Mouse (Mus musculus) heart, embryonic 12.5 days (tissue): Measurements from ENCODE around the gene Msx3. TPM values are rescaled to one million over a fixed set of nuclear protein-coding genes. Genes with fewer than 3 reads are reported as not detected.

Source experiments
- ATAC-seq: fragments of 200-750 bp; cut with Nextera tagmentation; 2 replicates; pipeline ENCODE4 v1.8.0; 2017; ENCODE audit warnings: moderate TSS enrichment, moderate library complexity; ENCODE audit not compliant: insufficient number of reproducible peaks, low FRiP score
- H3K27ac ChIP-seq: fragments of 300-500 bp; sonication (generic); 2 replicates; pipeline ENCODE4 v1.5.1; 2016; ENCODE audit warnings: mild to moderate bottlenecking, moderate library complexity; ENCODE audit not compliant: poor library complexity, severe bottlenecking
- H3K27me3 ChIP-seq: fragments of 300-500 bp; sonication (generic); replicated peaks from 2 replicates; pipeline ENCODE4 v1.6.1; 2016; ENCODE audit warnings: mild to moderate bottlenecking, moderate library complexity
- H3K36me3 ChIP-seq: fragments of 300-500 bp; sonication (generic); 2 replicates; pipeline ENCODE4 v1.6.1; 2016; ENCODE audit warnings: mild to moderate bottlenecking, moderate library complexity
- H3K4me1 ChIP-seq: fragments of 300-500 bp; sonication (generic); replicated peaks from 2 replicates; pipeline ENCODE4 v1.6.1; 2016; ENCODE audit warnings: mild to moderate bottlenecking
- H3K4me2 ChIP-seq: fragments of 300-500 bp; sonication (generic); 2 replicates; pipeline ENCODE4 v1.6.1; 2016; ENCODE audit warnings: mild to moderate bottlenecking, moderate library complexity
- H3K4me3 ChIP-seq: fragments of 300-500 bp; sonication (generic); 2 replicates; pipeline ENCODE4 v1.5.1; 2016; ENCODE audit warnings: mild to moderate bottlenecking
- H3K9ac ChIP-seq: fragments of 300-500 bp; sonication (generic); 2 replicates; pipeline ENCODE4 v1.6.1; 2016; ENCODE audit warnings: mild to moderate bottlenecking, moderate library complexity
- H3K9me3 ChIP-seq: fragments of 300-500 bp; sonication (generic); replicated peaks from 2 replicates; pipeline ENCODE4 v1.6.1; 2016; ENCODE audit warnings: mild to moderate bottlenecking, moderate library complexity
- WGBS: fragments of 180-500 bp; shearing (Covaris S2); methylation state at CpG from one replicate; pipeline ENCODE4 v1.1.7; 2016; 5-methylcytosine and 5-hydroxymethylcytosine counted together
- polyA plus RNA-seq: library from polyadenylated mRNA; unstranded; fragments of >200 nt; fragmentation: Nextera tagmentation; extraction: Ambion mirVana; gene quantifications from 2 replicates; pipeline ENCODE4 v1.2.1, GENCODE M21; 2016

Msx3 gene
- not detected in 2 replicates for polyA plus RNA-seq

- 2% methylated on average over 56 of the region's 56 CpGs for WGBS
- ATAC-seq, result no peak
- peak within 1 kb of the TSS; percentile 21 for H3K9ac ChIP-seq
- peak within 1 kb of the TSS; percentile 70 for H3K4me2 ChIP-seq
- no peaks in the 10 kb centered on the region for H3K36me3 ChIP-seq
- H3K4me1 ChIP-seq, result peaks cover 22% of the 10 kb centered on the region
- H3K4me3 ChIP-seq, result peak within 1 kb of the TSS; percentile 41
- H3K27ac ChIP-seq, result no peak within 1 kb of the TSS
- peaks cover 97% of the 10 kb centered on the region for H3K27me3 ChIP-seq
- no peaks in the 10 kb centered on the region for H3K9me3 ChIP-seq
Measured at GRCm38 (mm10) chr7:140048361-140049114, at the start of gene Msx3. Msx3 (minus strand) TSS chr7:140049089.

- Histone ChIP-seq H3K9ac (no peak overlapping the region), H3K36me3 (peaks cover 23% of the 10 kb centered on the region), H3K4me1 (peaks cover 17% of the 10 kb centered on the region), H3K27me3 (no peaks in the 10 kb centered on the region), H3K4me3 (no peak overlapping the region), H3K4me2 (no peak overlapping the region), H3K27ac (no peak overlapping the region), H3K9me3 (no peaks in the 10 kb centered on the region)
- no peak for ATAC-seq
- WGBS, result 60% methylated on average over 1 of the region's 1 CpGs
Measured at GRCm38 (mm10) chr7:140098466-140098865, 49.6 kb upstream of the Msx3 start.

GRCm38 (mm10) chr7:140096055-140096454, 47.2 kb upstream of the Msx3 start:
- Histone ChIP-seq H3K9ac (no peak overlapping the region), H3K4me2 (no peak overlapping the region), H3K9me3 (no peaks in the 10 kb centered on the region), H3K27ac (no peak overlapping the region), H3K36me3 (peaks cover 23% of the 10 kb centered on the region), H3K4me3 (no peak overlapping the region), H3K27me3 (no peaks in the 10 kb centered on the region; the same call in 1 of the 2 replicates), H3K4me1 (peaks cover 11% of the 10 kb centered on the region; the same call in 1 of the 2 replicates)
- no peak for ATAC-seq

- Histone ChIP-seq H3K27ac (no peak overlapping the region), H3K9ac (no peak overlapping the region), H3K36me3 (peaks cover 20% of the 10 kb centered on the region), H3K4me3 (no peak overlapping the region), H3K9me3 (no peaks in the 10 kb centered on the region), H3K27me3 (no peaks in the 10 kb centered on the region; the same call in 1 of the 2 replicates), H3K4me2 (no peak overlapping the region), H3K4me1 (peaks cover 9% of the 10 kb centered on the region; the same call in 1 of the 2 replicates)
- WGBS, result 61% methylated on average over 1 of the region's 1 CpGs
- no peak for ATAC-seq
Measured at GRCm38 (mm10) chr7:140095556-140095955, 46.7 kb upstream of the Msx3 start.

- Histone ChIP-seq H3K27ac (no peak overlapping the region), H3K27me3 (no peaks in the 10 kb centered on the region; the same call in 1 of the 2 replicates), H3K9me3 (no peaks in the 10 kb centered on the region), H3K36me3 (peaks cover 19% of the 10 kb centered on the region), H3K9ac (no peak overlapping the region), H3K4me1 (peaks cover 9% of the 10 kb centered on the region; the same call in 1 of the 2 replicates), H3K4me2 (no peak overlapping the region), H3K4me3 (no peak overlapping the region)
- ATAC-seq, result no peak
- 55% methylated on average over 5 of the region's 5 CpGs for WGBS
Measured at GRCm38 (mm10) chr7:140094954-140095353, 46.1 kb upstream of the Msx3 start.

GRCm38 (mm10) chr7:140092924-140093528, 44.1 kb upstream of the Msx3 start, which contains the start of gene Prap1:
Prap1 (plus strand) TSS chr7:140093395.
- no peaks in the 10 kb centered on the region for H3K9me3 ChIP-seq
- no peak within 1 kb of the TSS for H3K4me3 ChIP-seq
- no peak within 1 kb of the TSS for H3K4me2 ChIP-seq
- no peak within 1 kb of the TSS for H3K27ac ChIP-seq
- H3K36me3 ChIP-seq, result 0 out of 2 replicates have a peak, but pooled peaks cover 3% of the 10 kb centered on the region
- no peak for ATAC-seq
- WGBS, result 66% methylated on average over 5 of the region's 5 CpGs
- H3K9ac ChIP-seq, result no peak within 1 kb of the TSS
- peaks cover 9% of the 10 kb centered on the region; the same call in 1 of the 2 replicates for H3K4me1 ChIP-seq
- no peaks in the 10 kb centered on the region; the same call in 1 of the 2 replicates for H3K27me3 ChIP-seq

- Histone ChIP-seq H3K4me2 (no peak overlapping the region), H3K9me3 (no peaks in the 10 kb centered on the region), H3K4me1 (peaks cover 9% of the 10 kb centered on the region; the same call in 1 of the 2 replicates), H3K27me3 (no peaks in the 10 kb centered on the region; the same call in 1 of the 2 replicates), H3K9ac (no peak overlapping the region), H3K36me3 (no peaks in the 10 kb centered on the region), H3K27ac (no peak overlapping the region), H3K4me3 (no peak overlapping the region)
- no peak for ATAC-seq
- WGBS, result 81% methylated on average over 10 of the region's 10 CpGs
Measured at GRCm38 (mm10) chr7:140090601-140091000, 41.7 kb upstream of the Msx3 start.

GRCm38 (mm10) chr7:140082242-140082678, 33.4 kb upstream of the Msx3 start, which contains the start of gene Caly:
Caly (minus strand) TSS chr7:140082548.
- 0 out of 2 replicates have a peak, but pooled peaks have one; percentile 23 for ATAC-seq
- H3K4me1 ChIP-seq, result 0 out of 2 replicates have a peak, but pooled peaks cover 7% of the 10 kb centered on the region
- no peak within 1 kb of the TSS for H3K4me3 ChIP-seq
- H3K4me2 ChIP-seq, result no peak within 1 kb of the TSS
- no peak within 1 kb of the TSS for H3K9ac ChIP-seq
- no peak within 1 kb of the TSS for H3K27ac ChIP-seq
- no peaks in the 10 kb centered on the region for H3K9me3 ChIP-seq
- 9% methylated on average over 18 of the region's 18 CpGs for WGBS
- no peaks in the 10 kb centered on the region for H3K36me3 ChIP-seq
- peaks cover 56% of the 10 kb centered on the region for H3K27me3 ChIP-seq

- Histone ChIP-seq H3K9me3 (no peaks in the 10 kb centered on the region), H3K9ac (no peak overlapping the region), H3K4me3 (no peak overlapping the region), H3K4me1 (0 out of 2 replicates have a peak, but pooled peaks cover 7% of the 10 kb centered on the region), H3K27ac (no peak overlapping the region), H3K4me2 (no peak overlapping the region), H3K27me3 (peaks cover 56% of the 10 kb centered on the region), H3K36me3 (no peaks in the 10 kb centered on the region)
- WGBS, result 23% methylated on average over 20 of the region's 20 CpGs
- no peak for ATAC-seq
Measured at GRCm38 (mm10) chr7:140081408-140082241, 32.7 kb upstream of the Msx3 start.

GRCm38 (mm10) chr7:140080503-140081156, 31.7 kb upstream of the Msx3 start:
- H3K9ac ChIP-seq, result no peak overlapping the region; the same call in 1 of the 2 replicates
- 0 out of 2 replicates have a peak, but pooled peaks cover 7% of the 10 kb centered on the region for H3K4me1 ChIP-seq
- peak overlapping the region; percentile 26 for H3K4me3 ChIP-seq
- H3K27ac ChIP-seq, result no peak overlapping the region
- no peaks in the 10 kb centered on the region for H3K36me3 ChIP-seq
- peak overlapping the region; percentile 46 for H3K4me2 ChIP-seq
- peaks cover 4% of the 10 kb centered on the region; the same call in 1 of the 2 replicates for H3K9me3 ChIP-seq
- 5% methylated on average over 24 of the region's 24 CpGs for WGBS
- peaks cover 56% of the 10 kb centered on the region for H3K27me3 ChIP-seq
- peak; percentile 73 for ATAC-seq
